Comparison of ENCODE assay signal across 7 mouse cellular contexts in genomic region chr8:94770945-94771344, GRCm38 (mm10). TPM values are rescaled to one million over a fixed set of nuclear protein-coding genes. Genes with fewer than 3 reads are reported as not detected.
DNase-seq lines count a peak whose midpoint lies in the region; ATAC-seq lines count a peak whose summit lies in the region.

No protein-coding gene starts in this region.

- no peak overlapping the region for H3K9ac ChIP-seq in embryonic facial prominence, embryonic 15.5 days
- no peak overlapping the region for H3K9ac ChIP-seq in limb, embryonic 15.5 days

- peak overlapping the region; percentile 76 for H3K27ac ChIP-seq in embryonic facial prominence, embryonic 15.5 days (replicated peaks)
- peak overlapping the region; percentile 60 for H3K27ac ChIP-seq in limb, embryonic 15.5 days

- H3K36me3 ChIP-seq in embryonic facial prominence, embryonic 15.5 days, result no peaks in the 10 kb centered on the region
- no peaks in the 10 kb centered on the region for H3K36me3 ChIP-seq in limb, embryonic 15.5 days

- peak; percentile 34 for ATAC-seq in embryonic facial prominence, embryonic 15.5 days (ENCODE audit: insufficient number of reproducible peaks, low FRiP score, low TSS enrichment, low read depth)
- no peak for ATAC-seq in limb, embryonic 15.5 days (ENCODE audit: insufficient number of reproducible peaks, low FRiP score, low TSS enrichment, low read depth)

- peaks cover 38% of the 10 kb centered on the region for H3K4me1 ChIP-seq in embryonic facial prominence, embryonic 15.5 days
- H3K4me1 ChIP-seq in limb, embryonic 15.5 days, result peaks cover 27% of the 10 kb centered on the region

- H3K4me3 ChIP-seq in embryonic facial prominence, embryonic 15.5 days (replicated peaks), result no peak overlapping the region
- H3K4me3 ChIP-seq in limb, embryonic 15.5 days, result no peak overlapping the region

- peak; percentile 7 for DNase-seq in retina, postnatal 1 day
- DNase-seq in retina, embryonic 14.5 days (ENCODE audit: low spot score), result no peak
- peak; percentile 62 for DNase-seq in ovary, postnatal 14 days (ENCODE audit: low spot score)
- DNase-seq in heart, adult 9 months (ENCODE audit: low spot score in 2 of 2), result no peak
- no peak for DNase-seq in thymus, postnatal 25 days

- WGBS in embryonic facial prominence, embryonic 15.5 days, result 26% methylated on average over 6 of the region's 6 CpGs
- WGBS in limb, embryonic 15.5 days, result 28% methylated on average over 6 of the region's 6 CpGs

- peaks cover 24% of the 10 kb centered on the region for H3K27me3 ChIP-seq in embryonic facial prominence, embryonic 15.5 days
- H3K27me3 ChIP-seq in limb, embryonic 15.5 days, result peaks cover 28% of the 10 kb centered on the region; the same call in 1 of the 2 replicates

- peak overlapping the region; percentile 90 for H3K4me2 ChIP-seq in embryonic facial prominence, embryonic 15.5 days (replicated peaks)
- 0 out of 2 replicates have a peak overlapping the region, but pooled peaks have one; percentile 94 for H3K4me2 ChIP-seq in limb, embryonic 15.5 days

- H3K9me3 ChIP-seq in embryonic facial prominence, embryonic 15.5 days (replicated peaks), result no peaks in the 10 kb centered on the region
- H3K9me3 ChIP-seq in limb, embryonic 15.5 days, result no peaks in the 10 kb centered on the region

RNA-seq across cellular contexts. Expression of gene Cx3cl1, which starts 0.9 kb away (rescaled TPM):
- 13.2 and 13.7 TPM in 2 replicates for polyA plus RNA-seq in embryonic facial prominence, embryonic 15.5 days (2015; fragmentation: Nextera tagmentation; extraction: Ambion mirVana)
- 9.3 and 12.0 TPM in 2 replicates for polyA plus RNA-seq in limb, embryonic 15.5 days (2015; fragmentation: Nextera tagmentation; extraction: Ambion mirVana)

RNA-seq across cellular contexts. Expression of gene Ccl22, which starts 25.6 kb away (rescaled TPM):
- polyA plus RNA-seq in embryonic facial prominence, embryonic 15.5 days (2015; fragmentation: Nextera tagmentation; extraction: Ambion mirVana), result not detected in 2 replicates
- polyA plus RNA-seq in limb, embryonic 15.5 days (2015; fragmentation: Nextera tagmentation; extraction: Ambion mirVana), result not detected in 2 replicates

RNA-seq across cellular contexts. Expression of gene Ccl17, which starts 39.3 kb away (rescaled TPM):
- polyA plus RNA-seq in embryonic facial prominence, embryonic 15.5 days (2015; fragmentation: Nextera tagmentation; extraction: Ambion mirVana), result not detected in 2 replicates
- polyA plus RNA-seq in limb, embryonic 15.5 days (2015; fragmentation: Nextera tagmentation; extraction: Ambion mirVana), result not detected in 2 replicates

Comparison
In these comparisons a context has a peak if more than half of its experiments do, and no peak if none do; other contexts are left out.
1. DNase-seq: peak in retina, postnatal 1 day (single experiment) and ovary, postnatal 14 days (single experiment); none in retina, embryonic 14.5 days (single experiment), heart, adult 9 months (0 of 2) and thymus, postnatal 25 days (single experiment).